Mouse (Mus musculus) megakaryocyte, embryonic 14.5 days (primary cell): ENCODE measurements at regions not wholly inside any gene's neighbourhood (a gene's known extent, or its start where the extent isn't known, plus 50 kb on each side); places are given as distances from the start of the nearest gene placed in this dataset.

ENCODE experiments used
- H3K27me3 ChIP-seq: replicated peaks from 2 replicates; pipeline ENCODE3; 2012; ENCODE audit warnings: inconsistent platforms
- H3K36me3 ChIP-seq: replicated peaks from 2 replicates; pipeline ENCODE3; 2012; ENCODE audit warnings: low read length, inconsistent platforms, mixed read lengths
- H3K4me1 ChIP-seq: 2 replicates; pipeline ENCODE4 v1.6.1; 2012; ENCODE audit warnings: inconsistent platforms
- H3K4me3 ChIP-seq: replicated peaks from 2 replicates; pipeline ENCODE3; 2012; ENCODE audit warnings: moderate library complexity, mild to moderate bottlenecking, inconsistent platforms
- H3K9me3 ChIP-seq: 2 replicates; pipeline ENCODE4 v1.6.1; 2012; ENCODE audit warnings: inconsistent platforms
- FLI1 ChIP-seq: IDR thresholded peaks from 2 replicates; pipeline ENCODE4 v1.6.1; 2012; ENCODE audit warnings: low read length, inconsistent platforms, mixed read lengths
- GATA1 ChIP-seq: IDR thresholded peaks from 3 replicates; pipeline ENCODE4 v1.6.1; 2012; ENCODE audit warnings: mixed read lengths, low read length, inconsistent platforms, borderline replicate concordance

DNA sequence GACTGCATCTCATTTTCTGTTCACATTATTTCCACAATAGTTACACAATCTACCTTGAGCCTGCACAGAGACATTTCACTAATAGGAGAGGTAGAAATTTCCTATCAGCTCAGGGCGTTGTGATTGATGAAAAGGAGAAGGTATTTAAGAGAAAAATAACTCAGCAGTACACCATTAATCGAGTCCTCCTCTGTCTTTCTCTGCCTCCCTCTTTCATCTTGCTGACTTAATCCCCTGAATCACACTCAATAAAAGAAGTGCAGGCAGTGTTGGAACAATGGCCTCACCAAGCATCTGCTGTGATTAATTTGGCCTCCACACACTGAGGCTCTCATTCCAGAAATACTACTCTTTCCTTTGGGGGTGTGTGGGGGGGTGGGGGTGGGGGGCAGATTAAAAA, 133.9 kb upstream of the Eci2 start:
- TF ChIP-seq GATA1 (no peak), FLI1 (no peak)
- Histone ChIP-seq H3K36me3 (no peaks in the 10 kb centered on the region), H3K27me3 (peaks cover 3% of the 10 kb centered on the region), H3K9me3 (peaks cover 11% of the 10 kb centered on the region; the same call in 1 of the 2 replicates), H3K4me1 (0 out of 2 replicates have a peak, but pooled peaks cover 3% of the 10 kb centered on the region), H3K4me3 (no peak overlapping the region)

DNA sequence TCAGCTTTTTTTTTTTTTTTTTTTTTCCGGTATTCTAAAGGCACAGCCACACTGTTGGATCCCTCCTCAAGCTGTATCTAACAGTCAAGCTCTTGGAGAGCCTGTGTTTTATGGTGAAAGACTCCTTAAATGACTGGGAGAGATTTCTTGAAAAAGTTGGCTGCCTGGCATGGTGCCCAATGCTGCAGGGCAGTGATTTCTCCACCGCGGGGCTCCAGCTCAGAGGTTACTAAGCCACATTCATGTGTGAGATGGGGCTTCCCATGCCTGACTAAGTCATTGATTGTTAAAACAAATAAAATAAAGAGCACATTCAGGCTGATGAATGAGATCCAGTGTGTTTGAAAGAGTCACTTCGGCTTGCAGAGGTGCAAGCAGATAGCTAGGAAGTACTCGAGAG, 139.2 kb upstream of the Eci2 start:
- Histone ChIP-seq H3K27me3 (peaks cover 3% of the 10 kb centered on the region), H3K4me3 (no peak overlapping the region), H3K36me3 (no peaks in the 10 kb centered on the region), H3K4me1 (peaks cover 12% of the 10 kb centered on the region), H3K9me3 (no peaks in the 10 kb centered on the region)
- no peak for TF ChIP-seq FLI1
- no peak for TF ChIP-seq GATA1

DNA sequence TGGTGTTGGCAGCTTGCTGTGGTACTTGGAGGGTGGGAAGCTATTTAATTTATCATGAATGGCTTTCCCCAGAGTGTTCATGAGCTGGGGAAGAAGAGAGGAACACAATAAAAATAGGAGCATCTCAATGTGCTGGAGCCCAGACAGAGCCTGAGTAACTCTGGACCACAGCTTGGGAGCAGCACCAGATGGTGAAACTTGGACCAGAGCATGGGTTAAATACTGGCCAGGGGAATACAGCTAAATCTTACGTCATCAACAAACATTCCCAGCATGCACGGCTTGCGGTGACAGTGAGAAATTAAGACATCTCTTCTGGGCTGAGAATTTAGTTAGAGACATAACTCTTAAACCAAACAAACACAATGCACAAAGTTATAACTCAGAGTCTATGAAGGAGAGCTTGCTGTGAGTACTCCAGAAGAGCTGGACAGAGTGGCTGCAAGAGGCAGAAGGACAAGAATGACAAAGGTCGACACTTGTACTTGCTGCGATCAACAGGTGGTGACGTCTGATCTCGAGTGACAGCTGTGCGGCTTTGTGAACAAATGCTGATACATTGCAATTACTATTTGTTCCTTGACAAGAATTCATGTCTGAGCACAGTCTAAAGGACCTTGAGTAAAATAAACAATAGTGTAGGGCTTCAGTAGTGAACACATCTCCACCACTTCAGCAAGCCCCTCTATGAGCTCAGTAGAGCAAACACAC, 140.1 kb upstream of the Eci2 start:
- no peak overlapping the region for H3K4me3 ChIP-seq
- H3K27me3 ChIP-seq: peaks cover 3% of the 10 kb centered on the region
- no peaks in the 10 kb centered on the region for H3K9me3 ChIP-seq
- H3K4me1 ChIP-seq: peaks cover 12% of the 10 kb centered on the region
- no peaks in the 10 kb centered on the region for H3K36me3 ChIP-seq
- TF ChIP-seq GATA1 (no peak), FLI1 (no peak)

DNA sequence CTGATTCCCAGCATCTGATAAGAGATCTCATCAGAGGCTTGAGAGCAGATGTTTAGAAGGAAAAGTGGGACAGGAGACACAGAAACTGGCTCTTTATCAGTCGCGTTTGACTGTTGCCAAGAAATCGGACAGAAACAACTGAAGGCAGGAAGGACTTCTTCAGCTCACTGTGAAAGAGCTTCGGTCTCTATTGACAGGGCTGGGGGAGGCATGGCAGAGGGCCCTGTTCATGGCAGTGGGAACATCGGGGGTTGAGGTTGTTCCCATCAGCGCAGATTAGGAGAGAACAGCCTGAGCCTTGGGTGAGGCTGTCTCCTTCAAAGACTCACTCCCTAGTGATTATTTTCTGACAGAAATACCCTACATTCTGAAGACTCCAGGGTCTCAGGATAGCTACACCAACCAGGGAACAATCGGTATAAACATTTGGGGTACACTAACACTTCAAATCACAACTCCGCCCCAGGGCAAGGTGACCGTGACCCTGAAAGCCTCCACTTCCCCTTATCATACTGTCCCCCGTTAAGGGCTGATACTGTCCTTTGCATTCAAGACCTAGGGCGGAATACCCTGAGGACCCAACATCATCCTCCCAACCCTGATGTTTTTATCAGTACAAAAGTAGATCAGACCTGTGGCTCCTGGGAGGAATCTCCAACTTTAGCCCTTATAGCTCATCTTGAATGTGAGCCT, 144.8 kb upstream of the Eci2 start:
- H3K4me1 ChIP-seq: peaks cover 20% of the 10 kb centered on the region
- TF ChIP-seq FLI1: no peak
- no peak for TF ChIP-seq GATA1
- no peaks in the 10 kb centered on the region for H3K9me3 ChIP-seq

DNA sequence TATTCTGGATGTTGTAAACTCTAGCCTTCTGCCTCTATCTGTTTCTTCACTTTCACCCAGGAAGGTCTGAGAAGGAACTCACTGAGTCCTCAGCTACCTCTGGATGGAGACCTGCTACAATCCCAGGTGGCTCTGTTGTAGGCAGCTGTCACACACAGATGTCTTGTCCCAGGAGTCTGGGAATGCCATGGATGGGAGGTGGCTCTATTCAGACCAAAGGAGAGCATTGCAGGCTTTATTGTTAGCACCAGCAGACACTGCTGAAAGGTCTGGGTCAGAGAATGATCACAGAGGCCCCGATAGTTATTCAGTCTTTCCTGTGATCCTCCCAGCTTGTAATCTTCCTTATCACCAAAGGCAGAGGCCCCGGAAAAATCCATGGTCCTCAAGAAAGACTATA, 146.6 kb upstream of the Eci2 start:
- Histone ChIP-seq H3K4me1 (peaks cover 25% of the 10 kb centered on the region), H3K4me3 (no peak overlapping the region), H3K9me3 (no peaks in the 10 kb centered on the region), H3K27me3 (peaks cover 5% of the 10 kb centered on the region), H3K36me3 (no peaks in the 10 kb centered on the region)
- TF ChIP-seq GATA1 (no peak), FLI1 (no peak)

More for the DNA sequence above, 144.8 kb upstream of the Eci2 start:
- Histone ChIP-seq H3K4me3 (no peak overlapping the region), H3K27me3 (peaks cover 5% of the 10 kb centered on the region), H3K36me3 (no peaks in the 10 kb centered on the region)

DNA sequence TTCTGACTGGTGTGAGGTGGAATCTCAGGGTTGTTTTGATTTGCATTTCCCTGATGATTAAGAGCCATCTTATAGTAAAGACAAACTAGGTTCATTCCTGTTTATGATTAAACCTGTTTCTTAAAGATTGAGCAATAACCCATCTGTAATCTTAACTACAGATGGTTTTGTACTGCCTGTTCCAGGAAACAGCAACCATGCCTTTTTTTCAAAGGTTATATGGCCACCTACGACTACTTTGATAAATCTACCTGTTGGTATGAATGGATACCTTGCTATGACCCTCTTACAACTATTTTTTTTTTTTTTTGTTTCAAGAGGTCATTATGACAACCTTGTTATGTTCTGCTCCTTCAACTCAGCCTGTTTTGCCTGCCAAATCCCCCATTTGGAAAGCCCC, 148.7 kb upstream of the Eci2 start:
- no peak for TF ChIP-seq GATA1
- TF ChIP-seq FLI1: no peak
- Histone ChIP-seq H3K27me3 (peaks cover 5% of the 10 kb centered on the region), H3K9me3 (no peaks in the 10 kb centered on the region), H3K4me1 (peaks cover 13% of the 10 kb centered on the region; the same call in 1 of the 2 replicates), H3K4me3 (no peak overlapping the region), H3K36me3 (no peaks in the 10 kb centered on the region)

DNA sequence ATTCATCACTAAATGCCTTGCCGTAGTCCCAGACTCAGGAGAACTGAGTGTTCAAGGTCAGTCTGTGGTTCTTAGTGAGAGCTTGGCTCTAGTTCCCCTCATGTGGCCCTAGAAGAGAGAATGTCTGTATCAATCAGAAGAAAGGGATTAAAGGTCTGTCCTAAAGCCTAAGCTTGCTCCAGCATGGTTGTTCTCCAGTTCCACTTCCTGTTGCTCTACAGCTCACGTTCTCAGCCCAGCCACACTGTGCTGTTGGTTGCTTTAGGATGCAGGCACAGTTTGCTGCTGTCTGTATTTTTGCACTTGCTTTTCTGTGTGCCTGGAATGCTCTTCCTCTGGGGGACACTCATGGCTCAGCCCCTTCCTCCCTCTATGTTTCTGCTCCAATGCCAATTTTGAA, 150.4 kb upstream of the Eci2 start:
- no peak for TF ChIP-seq GATA1
- no peak for TF ChIP-seq FLI1
- no peaks in the 10 kb centered on the region for H3K36me3 ChIP-seq
- peaks cover 13% of the 10 kb centered on the region; the same call in 1 of the 2 replicates for H3K4me1 ChIP-seq
- no peaks in the 10 kb centered on the region for H3K9me3 ChIP-seq
- H3K4me3 ChIP-seq: no peak overlapping the region
- peaks cover 5% of the 10 kb centered on the region for H3K27me3 ChIP-seq

DNA sequence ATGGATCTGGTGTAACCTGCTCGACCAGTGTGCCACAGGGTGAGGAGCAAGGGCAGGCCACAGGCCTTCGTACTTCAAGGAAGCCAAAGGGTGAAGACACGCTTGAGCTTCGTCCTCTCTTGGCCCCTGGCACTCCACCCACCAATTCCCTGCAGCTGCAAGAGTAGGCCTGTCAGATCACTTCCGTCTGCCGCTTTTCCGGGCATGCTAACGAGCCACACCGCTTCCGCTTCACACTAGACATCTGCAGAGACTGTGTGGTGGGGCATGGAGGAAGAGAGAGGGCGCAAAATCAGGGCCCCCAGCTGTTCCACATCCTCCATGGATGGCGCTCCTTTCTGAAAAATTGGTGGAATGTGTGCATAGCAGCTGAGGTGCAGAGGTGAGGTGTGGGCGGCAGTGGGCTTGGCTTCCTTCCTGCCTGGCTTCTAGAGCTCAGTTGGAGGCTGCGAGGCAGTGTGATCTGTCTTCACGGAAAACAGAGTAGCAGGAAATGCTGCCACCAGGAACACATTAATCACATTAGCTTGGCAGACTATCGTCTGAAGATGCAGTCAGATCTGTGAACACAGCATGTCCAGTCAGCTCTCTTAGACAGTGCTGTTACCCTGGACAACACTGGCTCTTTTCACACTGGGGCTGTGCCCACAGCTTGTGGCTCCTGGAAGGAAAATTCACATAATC, 162.3 kb upstream of the Eci2 start:
- H3K4me3 ChIP-seq: peak overlapping the region; percentile 40
- TF ChIP-seq GATA1 (no peak), FLI1 (no peak)
- H3K27me3 ChIP-seq: no peaks in the 10 kb centered on the region
- no peaks in the 10 kb centered on the region for H3K9me3 ChIP-seq
- no peaks in the 10 kb centered on the region for H3K36me3 ChIP-seq
- peaks cover 10% of the 10 kb centered on the region for H3K4me1 ChIP-seq

DNA sequence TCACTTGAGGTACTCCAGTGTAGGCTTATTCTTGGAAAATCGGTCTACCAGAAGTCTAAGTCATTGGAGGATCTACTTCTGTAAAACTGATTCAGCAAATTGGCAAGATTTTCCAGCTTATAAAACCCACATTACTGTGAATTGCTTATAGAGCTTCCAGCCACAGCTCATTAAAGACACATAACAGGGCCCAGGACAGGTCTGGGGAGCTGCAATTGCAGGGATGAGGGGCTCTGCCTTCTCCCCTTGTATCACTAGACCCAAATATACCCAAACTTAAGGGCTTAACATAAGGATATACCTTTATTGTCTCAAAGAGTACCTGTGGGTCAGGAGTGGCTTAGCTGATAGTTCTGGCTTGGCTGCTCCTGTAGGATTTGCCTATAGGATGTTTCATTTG, 175.2 kb upstream of the Eci2 start:
- Histone ChIP-seq H3K9me3 (peaks cover 6% of the 10 kb centered on the region; the same call in 1 of the 2 replicates), H3K4me1 (no peaks in the 10 kb centered on the region), H3K4me3 (no peak overlapping the region), H3K27me3 (peaks cover 13% of the 10 kb centered on the region), H3K36me3 (no peaks in the 10 kb centered on the region)
- TF ChIP-seq GATA1 (no peak), FLI1 (no peak)

DNA sequence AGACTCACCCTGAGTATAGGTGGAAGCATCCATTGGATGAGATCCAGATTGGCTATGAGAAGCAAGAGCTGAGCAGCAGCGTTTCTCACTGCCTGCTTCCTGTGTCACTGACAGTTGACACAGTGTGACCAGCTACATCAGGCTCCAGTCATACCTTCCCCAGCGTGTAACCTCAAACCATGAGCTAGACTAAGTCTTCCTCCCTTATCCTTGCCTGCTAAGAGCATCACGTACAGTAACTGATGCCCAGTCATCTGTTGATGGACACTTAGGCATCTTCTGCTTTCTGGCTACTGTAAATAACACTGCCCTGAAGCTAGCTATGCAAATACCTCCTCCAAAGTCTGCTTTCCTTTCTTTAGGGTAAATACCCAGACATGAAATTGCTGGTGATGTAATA, 181.4 kb upstream of the Eci2 start:
- peaks cover 6% of the 10 kb centered on the region for H3K27me3 ChIP-seq
- H3K9me3 ChIP-seq: peaks cover 9% of the 10 kb centered on the region; the same call in 1 of the 2 replicates
- H3K36me3 ChIP-seq: no peaks in the 10 kb centered on the region
- H3K4me3 ChIP-seq: peak overlapping the region; percentile 18
- TF ChIP-seq GATA1 (no peak), FLI1 (no peak)
- H3K4me1 ChIP-seq: peaks cover 22% of the 10 kb centered on the region
